Mouse (Mus musculus): ENCODE data around the gene Has1.

DNA sequence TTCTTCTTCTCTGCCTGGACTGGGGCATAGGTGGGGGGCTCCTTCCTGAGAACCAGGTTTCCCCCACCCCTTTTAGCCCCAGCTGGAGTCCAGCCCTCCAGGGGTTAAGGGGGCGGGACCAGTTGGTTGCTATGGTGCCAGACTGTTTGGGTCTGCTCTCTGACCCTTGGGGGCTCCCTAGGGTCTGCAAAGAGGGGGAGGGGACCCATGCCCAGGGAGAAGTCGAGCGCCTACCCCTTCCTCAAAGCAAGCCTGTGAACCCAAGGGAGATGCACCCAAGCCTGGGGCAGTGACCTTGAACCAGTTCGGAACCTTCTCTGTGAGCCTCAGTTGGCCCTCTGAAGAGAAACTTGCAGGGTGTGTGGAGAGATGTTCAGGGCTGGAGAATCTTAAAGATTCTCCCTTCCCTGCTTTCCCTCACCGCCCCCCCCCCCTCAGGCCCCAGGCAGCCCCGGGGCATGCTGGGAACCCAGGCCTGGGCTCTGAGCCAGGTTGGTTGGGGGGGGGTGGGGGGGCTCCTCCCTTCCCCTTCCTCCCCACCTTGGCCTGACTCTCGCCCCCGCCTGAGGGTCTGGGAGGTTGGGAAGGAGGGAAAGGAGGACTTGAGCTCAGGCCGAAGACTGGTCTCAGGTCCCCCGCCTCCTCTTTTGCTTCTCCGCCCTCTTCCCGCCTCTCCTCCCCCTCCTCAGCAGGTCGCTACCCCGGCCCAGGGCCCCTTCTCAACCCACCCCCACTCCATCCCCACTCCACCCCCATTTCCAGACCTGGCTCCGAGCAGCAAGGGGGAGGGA is 26.6 kb downstream of the Has1 start:
- TF ChIP-seq CTCF (IDR thresholded peaks at IDR 0.05; ENCODE audit: extremely low read depth, insufficient read length, insufficient replicate concordance, low read depth, low read length) (no peak), POLR2A (IDR thresholded peaks at IDR 0.05; ENCODE audit: low read depth, low read length) (no peak)

Data from small intestine, adult 2 months (tissue).